Mouse (Mus musculus) intestine, embryonic 16.5 days (tissue): ENCODE data around the gene Jade2. TPM values are rescaled to one million over a fixed set of nuclear protein-coding genes. Genes with fewer than 3 reads are reported as not detected.

Experiments used
- ATAC-seq: fragments of 200-750 bp; cut with Nextera tagmentation; 2 replicates; pipeline ENCODE4 v1.8.0; 2017; ENCODE audit warnings: moderate TSS enrichment, moderate library complexity
- H3K27ac ChIP-seq: fragments of 300-500 bp; sonication (generic); 2 replicates; pipeline ENCODE4 v1.5.1; 2014; ENCODE audit warnings: mild to moderate bottlenecking, low read length
- H3K27me3 ChIP-seq: fragments of 300-500 bp; sonication (generic); replicated peaks from 2 replicates; pipeline ENCODE4 v1.6.1; 2014; ENCODE audit warnings: low read length, control low read depth, mixed read lengths; ENCODE audit not compliant: control insufficient read depth, insufficient read depth
- H3K36me3 ChIP-seq: fragments of 300-500 bp; sonication (generic); 2 replicates; pipeline ENCODE4 v1.6.1; 2014; ENCODE audit warnings: low read length, control low read depth; ENCODE audit not compliant: control insufficient read depth, insufficient read depth
- H3K4me1 ChIP-seq: fragments of 300-500 bp; sonication (generic); 2 replicates; pipeline ENCODE4 v1.6.1; 2014; ENCODE audit warnings: low read length, control low read depth, mixed read lengths; ENCODE audit not compliant: control insufficient read depth, insufficient read depth
- H3K4me2 ChIP-seq: fragments of 300-500 bp; sonication (generic); 2 replicates; pipeline ENCODE4 v1.6.1; 2014; ENCODE audit warnings: low read depth, low read length, control low read depth
- H3K4me3 ChIP-seq: fragments of 300-500 bp; sonication (generic); 2 replicates; pipeline ENCODE4 v1.5.1; 2014; ENCODE audit warnings: mild to moderate bottlenecking, low read length
- H3K9ac ChIP-seq: fragments of 300-500 bp; sonication (generic); 2 replicates; pipeline ENCODE4 v1.6.1; 2014; ENCODE audit warnings: low read depth, low read length
- H3K9me3 ChIP-seq: fragments of 300-500 bp; sonication (generic); 2 replicates; pipeline ENCODE4 v1.6.1; 2016; ENCODE audit warnings: low read length, control low read depth; ENCODE audit not compliant: control insufficient read depth
- WGBS: fragments of 180-500 bp; shearing (Covaris S2); extraction: QIAGEN DNeasy Blood & Tissue Kit; methylation state at CpG from one replicate; pipeline ENCODE4 v1.1.7; 2014; 5-methylcytosine and 5-hydroxymethylcytosine counted together
- polyA plus RNA-seq: library from polyadenylated mRNA; unstranded; fragments of >200 nt; fragmentation: Nextera tagmentation; extraction: Ambion mirVana; gene quantifications from 2 replicates; pipeline ENCODE4 v1.2.1, GENCODE M21; 2015

The Jade2 gene
- 1.3 and 1.5 TPM in 2 replicates for polyA plus RNA-seq

DNA sequence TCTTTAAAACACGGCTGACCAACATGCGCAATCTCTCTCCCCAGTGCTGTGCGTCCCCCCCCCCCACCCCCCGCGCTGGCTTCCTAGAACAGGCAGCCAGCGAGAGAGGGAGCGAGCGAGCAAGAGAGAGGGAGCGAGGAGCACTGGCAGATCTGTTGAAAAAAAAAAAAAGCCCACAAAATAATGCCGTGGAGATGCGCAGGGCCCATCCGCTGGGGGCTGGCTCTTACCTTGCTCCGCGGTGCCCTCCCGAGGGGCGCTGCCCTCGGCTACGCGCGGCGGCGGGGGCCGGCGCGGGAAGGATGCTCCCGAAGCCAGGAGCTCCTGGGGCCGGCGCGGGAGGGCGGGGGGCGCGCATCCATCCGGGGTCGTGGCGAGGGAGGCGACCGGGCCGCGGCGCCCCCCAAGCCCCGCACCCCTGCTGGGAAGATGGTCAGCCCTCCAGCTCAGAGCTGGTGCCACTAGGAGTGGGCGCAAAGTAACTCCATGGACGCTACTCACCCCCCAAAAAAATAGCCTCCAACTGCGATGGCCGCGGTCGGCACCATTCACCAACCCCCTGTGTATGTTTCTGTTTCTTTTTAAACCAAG, at the start of gene Jade2:
TSS of gene Jade2 (minus strand) at position 573 of the 591 bp plus-strand sequence.
- H3K27ac ChIP-seq = peak within 1 kb of the TSS; percentile 88
- no peaks in the 10 kb centered on the region for H3K27me3 ChIP-seq
- peaks cover 11% of the 10 kb centered on the region for H3K4me1 ChIP-seq
- H3K4me3 ChIP-seq = peak within 1 kb of the TSS; percentile 78
- H3K9ac ChIP-seq = peak within 1 kb of the TSS; percentile 86
- under 1% methylated on average over 46 of the region's 47 CpGs for WGBS
- peak within 1 kb of the TSS; percentile 96 for H3K4me2 ChIP-seq
- H3K9me3 ChIP-seq = no peaks in the 10 kb centered on the region
- ATAC-seq = peak; percentile 14; the same call in 1 of the 2 replicates
- no peaks in the 10 kb centered on the region for H3K36me3 ChIP-seq

- Histone ChIP-seq H3K27me3 (no peaks in the 10 kb centered on the region), H3K4me1 (no peaks in the 10 kb centered on the region), H3K4me2 (no peak overlapping the region), H3K4me3 (no peak overlapping the region), H3K9ac (no peak overlapping the region), H3K9me3 (no peaks in the 10 kb centered on the region; the same call in 1 of the 2 replicates), H3K27ac (no peak overlapping the region), H3K36me3 (no peaks in the 10 kb centered on the region)
- WGBS = 94% methylated on average over 3 of the region's 3 CpGs
- no peak for ATAC-seq
These were observed 46.8 kb upstream of the Jade2 start for GRCm38 (mm10) chr11:51904224-51904623.

- H3K9ac ChIP-seq = no peak overlapping the region
- no peaks in the 10 kb centered on the region for H3K36me3 ChIP-seq
- H3K4me1 ChIP-seq = no peaks in the 10 kb centered on the region
- no peak for ATAC-seq
- H3K9me3 ChIP-seq = no peaks in the 10 kb centered on the region; the same call in 1 of the 2 replicates
- no peak overlapping the region for H3K4me3 ChIP-seq
- no peak overlapping the region for H3K4me2 ChIP-seq
- no peak overlapping the region for H3K27ac ChIP-seq
- H3K27me3 ChIP-seq = 0 out of 2 replicates have a peak, but pooled peaks cover 3% of the 10 kb centered on the region
- 88% methylated on average over 10 of the region's 10 CpGs for WGBS
These were observed 42.2 kb upstream of the Jade2 start for GRCm38 (mm10) chr11:51899691-51900090.

DNA sequence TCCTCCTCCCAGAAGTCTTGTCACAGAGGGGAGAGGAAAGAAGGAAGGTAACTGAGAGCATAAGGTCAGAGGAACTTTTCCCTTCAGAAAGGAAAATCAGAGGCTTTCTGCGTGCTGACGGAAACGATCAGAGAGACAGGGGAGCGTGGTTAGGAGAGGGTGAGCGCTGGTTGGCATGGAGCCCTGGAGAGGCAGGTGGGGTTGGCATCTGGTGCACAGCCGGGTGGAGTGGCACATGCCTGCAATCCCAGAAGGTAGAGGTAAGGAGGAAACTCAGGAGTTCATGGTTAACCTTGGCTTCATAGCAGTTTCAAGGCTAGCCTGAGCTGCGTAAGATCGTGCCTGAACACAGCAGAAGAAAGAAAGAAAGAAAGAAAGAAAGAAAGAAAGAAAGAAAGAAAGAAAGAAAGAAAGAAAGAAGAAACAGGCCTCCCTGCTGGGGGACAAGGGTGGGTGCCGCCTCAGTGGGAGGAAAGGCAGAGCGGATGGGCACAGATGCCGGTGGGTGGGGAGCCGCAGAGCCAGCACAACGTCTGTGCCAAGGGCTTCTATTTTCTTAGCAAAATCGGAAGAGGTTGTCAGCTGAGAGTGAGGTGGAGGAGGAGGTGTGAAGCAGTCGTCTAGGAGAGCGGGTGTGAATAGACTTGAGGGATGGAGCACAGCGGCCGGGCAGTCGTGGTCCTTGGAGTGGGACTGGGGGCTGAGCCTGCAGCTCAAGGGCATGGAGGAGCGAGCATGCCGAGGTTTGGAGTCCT, 41.0 kb upstream of the Jade2 start:
- no peaks in the 10 kb centered on the region for H3K4me1 ChIP-seq
- no peak for ATAC-seq
- H3K27ac ChIP-seq = no peak overlapping the region
- H3K4me3 ChIP-seq = no peak overlapping the region
- H3K27me3 ChIP-seq = 0 out of 2 replicates have a peak, but pooled peaks cover 3% of the 10 kb centered on the region
- WGBS = 53% methylated on average over 21 of the region's 21 CpGs
- H3K9me3 ChIP-seq = no peaks in the 10 kb centered on the region; the same call in 1 of the 2 replicates
- H3K4me2 ChIP-seq = no peak overlapping the region
- no peaks in the 10 kb centered on the region for H3K36me3 ChIP-seq
- H3K9ac ChIP-seq = no peak overlapping the region

DNA sequence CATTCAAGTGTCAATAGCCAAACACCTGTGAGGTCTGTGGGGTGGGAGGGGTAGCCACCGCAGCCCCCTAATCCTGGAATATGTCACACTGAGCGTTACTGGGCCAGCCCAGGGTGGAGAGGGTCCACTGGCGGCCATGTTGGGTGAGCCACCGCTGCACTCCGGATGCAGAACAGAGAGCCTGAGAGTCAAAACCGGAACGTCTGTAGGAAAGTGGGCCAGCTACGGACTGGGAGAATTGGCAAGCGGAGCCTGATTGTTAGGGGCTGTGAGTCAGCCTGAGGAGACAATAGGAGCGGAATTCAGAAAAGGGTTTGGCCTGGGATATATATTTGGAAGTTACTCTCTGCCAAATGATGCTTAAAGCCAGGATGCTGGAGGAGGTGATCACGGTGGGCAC, 39.9 kb upstream of the Jade2 start:
- H3K9ac ChIP-seq = no peak overlapping the region
- no peaks in the 10 kb centered on the region for H3K36me3 ChIP-seq
- ATAC-seq = no peak
- 0 out of 2 replicates have a peak, but pooled peaks cover 3% of the 10 kb centered on the region for H3K27me3 ChIP-seq
- no peaks in the 10 kb centered on the region; the same call in 1 of the 2 replicates for H3K9me3 ChIP-seq
- 79% methylated on average over 11 of the region's 11 CpGs for WGBS
- H3K4me3 ChIP-seq = no peak overlapping the region
- no peaks in the 10 kb centered on the region for H3K4me1 ChIP-seq
- H3K4me2 ChIP-seq = no peak overlapping the region
- no peak overlapping the region for H3K27ac ChIP-seq

DNA sequence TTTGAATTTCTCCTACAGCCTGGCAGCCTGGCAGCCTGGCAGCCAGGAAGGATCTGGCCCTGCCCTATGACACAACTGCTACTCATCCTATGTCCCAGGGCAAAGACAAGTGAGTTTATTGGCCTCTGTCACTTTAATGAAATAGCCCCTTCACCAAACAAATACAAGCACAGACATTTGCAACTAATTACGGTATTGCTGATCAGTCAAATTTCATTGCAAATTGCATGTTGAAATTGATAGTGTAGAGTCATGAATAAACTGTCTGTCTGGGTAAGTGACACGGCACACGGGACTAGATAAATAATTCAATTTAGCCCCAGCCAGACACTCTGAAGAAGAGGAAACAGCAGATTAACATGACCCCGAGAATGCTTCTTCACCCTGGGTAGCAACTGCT, 38.6 kb upstream of the Jade2 start:
- no peaks in the 10 kb centered on the region for H3K4me1 ChIP-seq
- no peak overlapping the region for H3K27ac ChIP-seq
- no peaks in the 10 kb centered on the region; the same call in 1 of the 2 replicates for H3K9me3 ChIP-seq
- 0 out of 2 replicates have a peak, but pooled peaks cover 3% of the 10 kb centered on the region for H3K27me3 ChIP-seq
- no peak for ATAC-seq
- 22% methylated on average over 4 of the region's 4 CpGs for WGBS
- H3K36me3 ChIP-seq = no peaks in the 10 kb centered on the region
- no peak overlapping the region for H3K4me2 ChIP-seq
- no peak overlapping the region for H3K4me3 ChIP-seq
- no peak overlapping the region for H3K9ac ChIP-seq

- no peak overlapping the region for H3K4me3 ChIP-seq
- H3K4me1 ChIP-seq = peaks cover 11% of the 10 kb centered on the region
- WGBS = 78% methylated on average over 6 of the region's 6 CpGs
- no peaks in the 10 kb centered on the region for H3K9me3 ChIP-seq
- no peak overlapping the region for H3K4me2 ChIP-seq
- H3K27ac ChIP-seq = no peak overlapping the region
- H3K36me3 ChIP-seq = no peaks in the 10 kb centered on the region
- ATAC-seq = no peak
- H3K9ac ChIP-seq = no peak overlapping the region
- H3K27me3 ChIP-seq = no peaks in the 10 kb centered on the region
These were observed 28.2 kb upstream of the Jade2 start for GRCm38 (mm10) chr11:51885681-51886080.

DNA sequence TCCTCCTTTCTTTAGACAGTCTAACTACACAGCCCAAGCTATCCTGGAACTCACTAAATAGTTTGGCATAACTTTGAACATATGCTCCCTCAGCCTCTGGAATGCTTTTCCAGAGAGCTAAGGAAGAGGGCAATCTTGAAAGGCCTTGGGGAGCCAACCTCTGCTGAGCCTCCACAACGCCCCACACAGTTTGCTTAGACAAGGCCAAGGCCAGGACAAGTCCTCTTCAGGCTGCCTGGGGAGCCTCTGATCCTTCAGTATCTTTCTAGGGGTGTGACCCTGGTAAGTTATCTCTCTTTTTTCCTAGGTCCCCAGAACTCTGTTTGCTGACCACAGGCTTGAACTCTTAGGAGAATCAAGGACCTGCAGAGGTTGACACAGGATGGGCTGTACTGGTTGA, 26.6 kb upstream of the Jade2 start:
- Histone ChIP-seq H3K4me1 (peaks cover 11% of the 10 kb centered on the region), H3K27me3 (no peaks in the 10 kb centered on the region), H3K9me3 (peaks cover 9% of the 10 kb centered on the region), H3K27ac (peak overlapping the region; percentile 65), H3K4me3 (no peak overlapping the region), H3K4me2 (no peak overlapping the region), H3K9ac (no peak overlapping the region), H3K36me3 (no peaks in the 10 kb centered on the region)
- peak; percentile 56 for ATAC-seq
- 24% methylated on average over 1 of the region's 1 CpGs for WGBS

DNA sequence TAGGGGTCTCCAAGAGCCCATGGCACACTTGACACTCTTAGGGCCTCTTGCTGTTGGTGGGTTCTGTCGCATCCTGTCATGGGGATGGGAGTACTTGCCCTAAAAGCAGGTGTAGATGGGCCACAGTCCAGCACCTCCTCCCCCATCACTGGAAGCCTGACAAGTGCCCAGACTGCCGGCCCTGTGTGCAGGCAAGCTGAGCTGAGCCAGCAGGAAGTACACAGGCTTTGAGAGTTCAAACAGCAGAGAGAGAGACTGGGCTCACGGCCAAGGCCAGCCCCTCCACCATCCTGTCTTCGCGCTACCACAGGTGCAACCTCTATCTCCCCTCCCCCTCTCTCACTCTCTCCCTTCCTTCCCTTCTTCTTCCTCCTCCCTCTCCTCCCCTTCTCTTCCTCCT, 26.2 kb upstream of the Jade2 start:
- peak; percentile 92 for ATAC-seq

More for the DNA sequence above, 26.2 kb upstream of the Jade2 start:
- Histone ChIP-seq H3K27ac (peak overlapping the region; percentile 31; the same call in 1 of the 2 replicates), H3K9ac (no peak overlapping the region), H3K9me3 (peaks cover 9% of the 10 kb centered on the region), H3K4me2 (no peak overlapping the region), H3K36me3 (no peaks in the 10 kb centered on the region), H3K4me1 (peaks cover 11% of the 10 kb centered on the region), H3K4me3 (no peak overlapping the region), H3K27me3 (no peaks in the 10 kb centered on the region)
- 14% methylated on average over 5 of the region's 5 CpGs for WGBS
